Mouse (Mus musculus) heart, embryonic 14.5 days (tissue): Measurements from ENCODE around the gene Kcnh4. TPM values are rescaled to one million over a fixed set of nuclear protein-coding genes. Genes with fewer than 3 reads are reported as not detected.

Experiments used
- ATAC-seq: fragments of 200-750 bp; cut with Nextera tagmentation; 2 replicates; pipeline ENCODE4 v1.8.0; 2017; ENCODE audit warnings: low read depth, moderate TSS enrichment; ENCODE audit not compliant: insufficient number of reproducible peaks, insufficient read depth, low FRiP score
- H3K27ac ChIP-seq, 2 experiments: fragments of 200-500 bp in 1 of 2; fragments of 300-500 bp in 1 of 2; sonication (generic) in 1 of 2; replicated peaks in 1 of 2; 2 replicates each; pipeline ENCODE4 v1.5.1; 2012 to 2014; ENCODE audit warnings: low read depth in 2 of 2, low read length in 2 of 2, control low read depth in 1 of 2, mild to moderate bottlenecking in 1 of 2, mixed read lengths in 1 of 2; ENCODE audit not compliant: control insufficient read depth in 1 of 2, insufficient read depth in 1 of 2
- H3K27me3 ChIP-seq: fragments of 300-500 bp; sonication (generic); 2 replicates; pipeline ENCODE4 v1.6.1; 2014; ENCODE audit warnings: mild to moderate bottlenecking, low read length, control low read depth; ENCODE audit not compliant: control insufficient read depth, insufficient read depth
- H3K36me3 ChIP-seq: fragments of 300-500 bp; sonication (generic); 2 replicates; pipeline ENCODE4 v1.6.1; 2014; ENCODE audit warnings: mild to moderate bottlenecking, control low read depth, low read length, mixed read lengths; ENCODE audit not compliant: control insufficient read depth, insufficient read depth
- H3K4me1 ChIP-seq, 2 experiments: fragments of 200-500 bp in 1 of 2; fragments of 300-500 bp in 1 of 2; sonication (generic) in 1 of 2; 2 replicates each; pipeline ENCODE4 v1.6.1; 2012 to 2014; ENCODE audit warnings: low read length in 2 of 2, control low read depth in 1 of 2, mixed read lengths in 1 of 2; ENCODE audit not compliant: control insufficient read depth in 2 of 2, insufficient read depth in 2 of 2
- H3K4me2 ChIP-seq: fragments of 300-500 bp; sonication (generic); 2 replicates; pipeline ENCODE4 v1.6.1; 2014; ENCODE audit warnings: mild to moderate bottlenecking, low read length
- H3K4me3 ChIP-seq, 2 experiments: fragments of 200-500 bp in 1 of 2; fragments of 300-500 bp in 1 of 2; sonication (generic) in 1 of 2; 2 replicates each; pipeline ENCODE4 v1.5.1; 2012 to 2014; ENCODE audit warnings: low read length in 2 of 2, mild to moderate bottlenecking in 2 of 2, control low read depth in 1 of 2, low read depth in 1 of 2, moderate library complexity in 1 of 2; ENCODE audit not compliant: control insufficient read depth in 1 of 2, insufficient read depth in 1 of 2
- H3K9ac ChIP-seq: fragments of 300-500 bp; sonication (generic); 2 replicates; pipeline ENCODE4 v1.6.1; 2014; ENCODE audit warnings: mild to moderate bottlenecking, low read length
- H3K9me3 ChIP-seq: fragments of 300-500 bp; sonication (generic); 2 replicates; pipeline ENCODE4 v1.6.1; 2016; ENCODE audit warnings: low read length, control low read depth; ENCODE audit not compliant: control insufficient read depth
- WGBS: fragments of 180-500 bp; shearing (Covaris S2); extraction: QIAGEN DNeasy Blood & Tissue Kit; methylation state at CpG from one replicate; pipeline ENCODE4 v1.1.7; 2014; 5-methylcytosine and 5-hydroxymethylcytosine counted together
- polyA plus RNA-seq: library from polyadenylated mRNA; unstranded; fragments of >200 nt; fragmentation: Nextera tagmentation; extraction: Ambion mirVana; gene quantifications from 2 replicates; pipeline ENCODE4 v1.2.1, GENCODE M21; 2014

Kcnh4 gene
- polyA plus RNA-seq, 1 experiment from 2014 or later = not detected

DNA sequence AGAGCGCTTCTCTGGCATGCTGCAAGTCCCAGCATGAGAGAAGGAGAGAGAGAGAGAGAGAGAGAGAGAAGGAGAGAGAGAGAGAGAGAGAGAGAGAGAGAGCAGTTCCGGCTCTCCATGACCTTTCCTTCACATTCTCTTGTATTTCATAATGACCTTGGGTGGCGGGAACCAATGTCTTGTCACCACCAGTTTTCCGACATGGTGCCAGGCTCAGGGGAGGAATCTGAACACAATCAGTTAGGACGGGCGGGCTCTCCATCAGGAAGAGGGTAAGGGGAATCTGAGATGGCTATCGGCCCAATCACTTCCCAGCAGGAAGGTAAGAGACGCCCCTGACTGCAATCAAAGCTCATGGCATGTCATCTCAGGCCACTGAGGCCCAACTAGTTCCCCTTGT lies 20.5 kb upstream of the Kcnh4 start:
- 76% methylated on average over 8 of the region's 8 CpGs for WGBS
- Histone ChIP-seq H3K4me1 (peaks cover 4 to 7% of the 10 kb centered on the region in 2 experiments; a peak in 1 of 4 replicates), H3K4me2 (no peak overlapping the region), H3K9me3 (no peaks in the 10 kb centered on the region), H3K27ac (no peak overlapping the region), H3K9ac (no peak overlapping the region), H3K4me3 (no peak overlapping the region), H3K27me3 (no peaks in the 10 kb centered on the region), H3K36me3 (peaks cover 64% of the 10 kb centered on the region)
- ATAC-seq = no peak

DNA sequence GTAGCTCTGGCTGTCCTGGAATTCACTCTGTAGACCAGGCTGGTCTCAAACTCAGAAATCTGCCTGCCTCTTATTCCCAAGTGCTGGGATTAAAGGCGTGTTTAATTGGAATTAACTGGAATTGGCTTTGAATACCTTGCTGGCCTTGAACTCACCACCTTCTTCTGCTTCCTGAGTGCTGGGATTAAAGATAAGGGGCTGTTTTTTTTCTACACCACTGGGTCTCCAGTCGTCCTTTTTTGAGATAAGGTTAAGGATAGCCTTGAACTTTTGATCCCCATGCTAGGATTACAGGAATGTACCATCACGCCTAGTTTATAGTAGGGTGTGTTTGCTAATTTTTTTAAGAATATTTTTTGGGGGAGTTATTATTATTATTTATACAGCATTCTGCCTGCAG lies 18.3 kb upstream of the Kcnh4 start:
- Histone ChIP-seq H3K27ac (no peak overlapping the region), H3K27me3 (no peaks in the 10 kb centered on the region), H3K36me3 (peaks cover 42% of the 10 kb centered on the region), H3K4me1 (peaks cover 4 to 7% of the 10 kb centered on the region in 2 experiments; a peak in 1 of 4 replicates), H3K4me2 (no peak overlapping the region), H3K9ac (no peak overlapping the region), H3K4me3 (no peak overlapping the region), H3K9me3 (no peaks in the 10 kb centered on the region)
- ATAC-seq = no peak
- WGBS = 58% methylated on average over 3 of the region's 3 CpGs

DNA sequence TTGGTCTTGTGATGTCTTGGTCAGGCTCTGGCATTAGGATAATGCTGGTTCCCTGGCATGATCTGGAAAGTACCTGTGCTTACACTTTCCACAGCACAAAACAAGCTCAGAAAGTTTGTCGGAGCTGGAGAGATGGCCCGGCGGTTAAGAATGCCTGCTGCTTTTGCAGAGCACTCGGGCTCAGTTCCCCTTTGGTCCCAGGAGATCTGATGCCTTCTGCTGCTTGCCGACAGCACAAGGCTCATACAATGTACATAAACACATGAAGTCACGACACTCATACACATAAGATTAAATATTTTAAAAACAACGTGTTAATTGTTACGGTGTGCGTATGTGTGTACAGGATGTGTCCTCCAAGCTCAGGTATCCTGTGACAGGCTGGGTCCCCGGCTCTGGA lies 16.2 kb upstream of the Kcnh4 start:
- ATAC-seq = no peak
- H3K9me3 ChIP-seq = no peaks in the 10 kb centered on the region
- peaks cover 0 to 3% of the 10 kb centered on the region in 2 experiments; a peak in 1 of 4 replicates for H3K4me1 ChIP-seq
- 80% methylated on average over 10 of the region's 10 CpGs for WGBS
- no peak overlapping the region for H3K4me3 ChIP-seq
- no peaks in the 10 kb centered on the region for H3K27me3 ChIP-seq
- H3K9ac ChIP-seq = no peak overlapping the region
- H3K36me3 ChIP-seq = peaks cover 21% of the 10 kb centered on the region
- H3K27ac ChIP-seq = no peak overlapping the region
- no peak overlapping the region for H3K4me2 ChIP-seq

DNA sequence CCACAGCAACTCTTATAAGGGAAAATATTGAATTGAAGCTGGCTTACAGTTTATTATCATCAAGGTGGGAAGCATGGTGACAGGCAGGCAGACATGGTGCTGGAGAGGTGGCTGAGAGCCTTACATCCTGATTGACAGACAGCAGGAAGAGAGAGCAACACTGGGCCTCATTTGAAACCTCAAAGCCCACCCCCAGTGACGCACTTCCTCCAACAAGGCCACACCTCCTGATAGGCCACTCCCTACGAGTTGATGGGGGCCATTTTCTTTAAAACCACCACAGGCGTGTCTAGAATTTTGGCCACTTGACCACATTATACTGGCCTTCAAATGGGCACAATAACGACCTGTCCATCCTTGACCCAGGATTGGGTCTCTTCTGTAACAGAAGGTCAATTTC lies 14.5 kb upstream of the Kcnh4 start:
- H3K4me3 ChIP-seq = no peak overlapping the region
- H3K9me3 ChIP-seq = no peaks in the 10 kb centered on the region
- H3K9ac ChIP-seq = no peak overlapping the region
- no peaks in the 10 kb centered on the region for H3K27me3 ChIP-seq
- ATAC-seq = no peak
- H3K4me1 ChIP-seq = peaks cover 3 to 6% of the 10 kb centered on the region in 2 experiments; a peak in 3 of 4 replicates
- H3K4me2 ChIP-seq = no peak overlapping the region
- peaks cover 5% of the 10 kb centered on the region for H3K36me3 ChIP-seq
- no peak overlapping the region for H3K27ac ChIP-seq
- 67% methylated on average over 4 of the region's 4 CpGs for WGBS

DNA sequence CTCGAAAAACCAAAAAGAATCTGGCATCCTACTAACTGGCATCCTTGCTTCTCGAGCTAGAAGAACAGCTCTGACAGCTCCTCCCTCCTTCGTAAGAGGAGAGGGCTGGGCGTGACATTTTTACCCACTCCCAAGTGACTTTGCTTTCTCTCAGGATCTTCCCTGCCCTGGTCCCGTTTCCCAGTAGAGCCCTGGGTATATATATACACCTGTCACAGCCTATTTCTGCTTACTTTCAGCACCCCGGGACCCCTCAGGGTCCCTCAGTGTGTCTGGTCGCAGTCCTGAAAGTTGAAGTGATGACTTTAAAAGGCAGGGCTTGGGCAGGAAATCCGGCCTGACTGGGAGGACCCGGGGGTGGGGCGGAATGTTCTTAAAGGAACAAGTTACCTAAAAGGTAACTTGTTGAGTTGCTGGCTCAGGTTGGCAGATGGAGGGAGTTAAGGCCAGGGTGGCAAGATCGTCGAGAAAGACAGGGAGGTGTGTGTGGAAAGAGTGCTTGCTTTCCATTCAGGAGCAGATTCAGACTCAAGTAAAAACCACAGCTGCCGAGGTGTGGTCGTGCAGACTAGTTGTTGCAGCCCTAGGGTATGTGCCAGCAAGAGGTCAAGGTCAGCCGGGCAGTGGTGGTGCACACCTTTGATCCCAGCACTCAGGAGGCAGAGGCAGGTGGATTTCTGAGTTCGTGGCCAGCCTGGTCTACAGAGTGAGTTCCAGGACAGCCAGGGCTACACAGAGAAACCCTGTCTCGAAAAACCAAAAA lies 11.1 kb upstream of the Kcnh4 start, which contains the start of gene Ghdc:
Gene Ghdc, minus strand, starts transcription at position 312 of the 763 bp plus-strand sequence.
- Histone ChIP-seq H3K27me3 (no peaks in the 10 kb centered on the region), H3K4me1 (peaks cover 3 to 6% of the 10 kb centered on the region in 2 experiments; a peak in 3 of 4 replicates), H3K9ac (peak within 1 kb of the TSS; percentile 72), H3K27ac (0 out of 4 replicates have a peak within 1 kb of the TSS, but pooled peaks have one; percentile 24 to 41), H3K9me3 (no peaks in the 10 kb centered on the region), H3K4me3 (peak within 1 kb of the TSS; percentile 53 to 58), H3K36me3 (no peaks in the 10 kb centered on the region), H3K4me2 (peak within 1 kb of the TSS; percentile 69)
- no peak for ATAC-seq
- WGBS = 14% methylated on average over 17 of the region's 17 CpGs

DNA sequence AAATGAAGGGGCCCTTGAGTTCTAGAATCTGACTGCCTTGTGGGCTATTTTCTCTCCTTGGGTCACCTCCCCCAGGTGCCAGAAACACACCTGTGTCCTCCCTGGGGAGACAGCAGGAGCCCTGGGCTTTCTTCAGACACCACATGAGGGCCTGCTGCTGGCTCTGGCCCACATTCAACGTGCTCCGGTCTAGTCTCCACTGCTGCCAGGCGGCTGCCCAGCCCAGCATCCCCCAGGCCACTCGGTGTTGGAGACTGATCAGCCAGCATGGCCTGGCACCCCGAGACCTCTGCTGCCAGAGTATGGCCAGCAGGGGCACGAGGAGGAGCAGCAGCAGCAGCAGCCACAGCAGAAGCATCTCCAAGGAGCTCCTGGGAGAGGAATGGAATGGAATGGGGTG lies 10.2 kb upstream of the Kcnh4 start:
- no peak for ATAC-seq
- Histone ChIP-seq H3K4me3 (peak overlapping the region; percentile 53 to 58), H3K27ac (no peak overlapping the region), H3K36me3 (no peaks in the 10 kb centered on the region), H3K9me3 (no peaks in the 10 kb centered on the region), H3K27me3 (no peaks in the 10 kb centered on the region), H3K9ac (peak overlapping the region; percentile 72; the same call in 1 of the 2 replicates), H3K4me2 (peak overlapping the region; percentile 69), H3K4me1 (peaks cover 3 to 6% of the 10 kb centered on the region in 2 experiments; a peak in 3 of 4 replicates)
- WGBS = 55% methylated on average over 6 of the region's 6 CpGs

DNA sequence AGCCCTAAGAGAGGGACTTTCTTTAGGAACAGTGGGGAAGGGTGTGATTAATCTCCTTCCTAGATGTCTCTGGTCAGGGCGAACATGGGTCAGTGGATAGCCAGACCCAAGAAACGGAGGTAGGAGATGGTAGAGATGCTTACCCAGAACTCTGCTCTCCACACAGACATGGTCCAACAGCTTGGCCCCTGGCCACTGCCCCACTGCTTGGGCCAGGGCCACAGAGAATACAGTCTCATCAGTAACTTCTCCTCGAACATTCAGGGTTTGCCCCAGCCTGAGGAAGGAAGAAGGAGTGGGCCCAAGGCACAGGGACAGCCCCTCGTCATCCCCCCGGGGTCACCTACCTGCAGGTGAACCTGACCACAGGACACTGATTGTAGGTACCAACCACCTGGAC lies 8.1 kb upstream of the Kcnh4 start:
- ATAC-seq = no peak
- Histone ChIP-seq H3K27ac (no peak overlapping the region), H3K9ac (no peak overlapping the region), H3K27me3 (no peaks in the 10 kb centered on the region; the same call in 1 of the 2 replicates), H3K4me3 (no peak overlapping the region), H3K4me2 (no peak overlapping the region), H3K4me1 (peaks cover 3 to 6% of the 10 kb centered on the region in 2 experiments; a peak in 3 of 4 replicates), H3K36me3 (no peaks in the 10 kb centered on the region), H3K9me3 (no peaks in the 10 kb centered on the region)
- 93% methylated on average over 5 of the region's 5 CpGs for WGBS
